Mouse (Mus musculus) left cerebral cortex, postnatal 4 days (tissue): Measurements from ENCODE around the gene Adra2b. TPM values are rescaled to one million over a fixed set of nuclear protein-coding genes. Genes with fewer than 3 reads are reported as not detected.

ENCODE experiments used
- DNase-seq: peaks from one replicate; pipeline ENCODE4 v3.0.0-alpha.2; 2022
- intact Hi-C: fragments of 180-260 bp; cut with DNase I; formaldehyde crosslinking; loops from one replicate; pipeline ENCODE4 v1.15.1; 2025
- total RNA-seq, 2 experiments: library from RNA; stranded (reverse); gene quantifications; 2 replicates each; pipeline ENCODE4 v1.2.3; 2021

The Adra2b gene
- total RNA-seq, result under 1 TPM; 0.12 to 0.28 TPM

DNA sequence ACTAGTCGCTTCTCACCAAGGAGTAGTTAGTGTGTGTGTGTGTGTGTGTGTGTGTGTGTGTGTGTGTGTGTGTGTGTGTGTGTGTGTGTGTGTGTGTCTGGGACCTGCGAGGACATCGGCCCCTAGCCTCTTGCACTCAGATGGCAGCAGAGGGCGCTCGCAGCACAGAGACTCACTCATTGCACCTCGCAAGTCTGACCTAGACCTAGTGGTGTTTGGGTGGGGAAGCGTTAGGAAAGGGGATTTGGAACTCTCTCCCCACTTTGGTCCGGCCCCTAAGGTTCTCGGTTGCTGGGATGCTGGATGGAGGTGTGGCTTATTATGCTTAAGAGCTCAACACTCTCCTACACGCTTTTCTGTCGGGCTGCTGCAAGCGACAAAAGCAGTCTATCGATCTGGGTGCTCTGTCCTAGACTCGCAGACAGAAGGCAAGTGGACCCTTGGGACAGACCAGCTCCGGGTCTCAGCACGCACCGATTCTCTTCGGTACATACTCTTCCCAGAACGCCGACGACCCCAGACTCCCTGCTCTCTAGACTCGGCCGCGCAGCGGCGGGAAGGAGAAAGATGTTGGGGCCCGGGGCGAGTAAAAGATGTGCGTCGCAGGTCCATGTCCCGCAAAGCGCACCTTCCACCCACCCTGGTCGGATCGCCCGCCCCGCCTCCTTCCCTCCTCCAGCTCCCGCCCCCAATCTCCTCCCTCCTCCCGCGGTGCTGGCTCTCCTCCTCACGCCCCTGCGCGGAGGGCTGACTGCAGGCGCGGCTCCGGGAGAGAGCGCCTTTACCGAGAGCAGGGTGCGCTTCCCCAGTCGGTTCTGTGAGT, at the start of gene Adra2b:
TSS of gene Adra2b (plus strand) at position 750 of the 823 bp plus-strand sequence.
- intact Hi-C loops, result loop anchor here (2.0 to 5.0 kb wide), 2 partner anchors 68 to 195 kb away; no protein-coding TSS in a partner anchor
- DNase-seq, result peak; percentile 91

DNA sequence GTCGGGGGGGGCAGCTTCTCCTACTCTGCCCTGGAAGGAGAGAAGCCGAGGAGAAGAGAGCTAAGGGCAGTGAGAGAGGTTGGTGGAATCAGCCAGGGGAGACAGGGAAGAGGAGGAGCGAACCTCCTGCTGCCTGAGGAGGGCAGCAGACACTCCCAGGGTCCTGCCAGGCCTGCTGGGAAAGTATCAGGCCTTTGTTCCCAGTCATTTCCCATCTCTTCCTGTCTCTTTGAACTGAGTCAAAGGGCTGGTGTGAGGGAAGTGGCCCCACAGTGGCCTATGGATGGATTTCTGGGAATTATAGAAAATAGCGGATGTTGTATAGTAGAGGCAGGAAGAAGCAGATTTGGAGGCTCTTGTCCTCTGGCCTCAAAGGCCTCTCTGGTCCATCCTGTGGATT, 49.1 kb upstream of the Adra2b start:
- intact Hi-C loops, result no loop called here
- no peak for DNase-seq

DNA sequence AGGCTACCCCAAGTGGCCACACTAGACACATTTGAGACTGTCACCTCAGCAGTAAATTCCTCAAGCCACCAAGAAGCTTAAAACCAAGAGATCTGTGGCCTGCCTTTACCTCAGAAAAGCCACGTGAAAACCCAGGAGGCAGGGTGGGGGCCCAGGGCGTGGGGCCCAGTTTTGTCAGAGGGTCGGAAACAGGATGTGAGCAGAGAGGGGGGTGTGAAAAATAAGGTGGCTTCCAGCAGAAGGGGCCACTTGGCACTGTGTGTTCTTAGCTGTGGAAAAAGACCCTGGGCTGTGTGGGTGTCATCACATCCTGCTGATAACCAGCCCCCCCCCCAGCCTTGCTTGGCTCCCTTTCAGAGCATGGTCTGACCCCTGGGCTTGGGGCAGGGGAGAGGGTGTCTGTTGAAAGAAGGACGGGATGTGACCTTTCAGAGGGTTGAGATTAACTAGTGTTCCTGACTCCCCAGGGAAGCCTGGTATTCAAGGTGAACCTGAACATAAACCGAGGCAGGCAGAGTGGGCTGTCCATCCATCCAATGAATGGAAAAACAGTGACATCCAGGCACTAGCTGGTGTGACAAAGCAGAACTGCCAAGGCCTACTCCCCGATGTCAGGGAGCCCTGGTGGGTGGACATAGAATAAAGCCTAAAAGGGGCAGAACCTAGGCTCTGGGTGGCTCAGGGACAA, 48.4 kb upstream of the Adra2b start:
- intact Hi-C loops, result no loop called here
- DNase-seq, result no peak

DNA sequence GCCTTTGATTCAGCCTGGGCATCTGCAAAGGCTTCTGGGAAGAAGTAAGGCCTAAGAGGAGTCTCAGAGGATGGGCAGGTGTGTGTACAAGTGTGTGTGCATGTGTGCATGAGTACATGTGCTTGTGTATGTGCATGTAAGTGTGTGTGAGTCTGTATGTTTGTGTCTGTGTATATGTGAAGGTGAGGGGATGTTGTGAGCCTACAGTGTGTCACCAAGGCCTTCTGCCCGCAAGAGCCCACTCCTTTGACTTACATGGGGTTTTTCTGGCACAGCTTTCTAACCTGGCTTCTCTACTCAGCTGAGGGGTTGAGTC, 47.9 kb upstream of the Adra2b start:
- intact Hi-C loops, result no loop called here

DNA sequence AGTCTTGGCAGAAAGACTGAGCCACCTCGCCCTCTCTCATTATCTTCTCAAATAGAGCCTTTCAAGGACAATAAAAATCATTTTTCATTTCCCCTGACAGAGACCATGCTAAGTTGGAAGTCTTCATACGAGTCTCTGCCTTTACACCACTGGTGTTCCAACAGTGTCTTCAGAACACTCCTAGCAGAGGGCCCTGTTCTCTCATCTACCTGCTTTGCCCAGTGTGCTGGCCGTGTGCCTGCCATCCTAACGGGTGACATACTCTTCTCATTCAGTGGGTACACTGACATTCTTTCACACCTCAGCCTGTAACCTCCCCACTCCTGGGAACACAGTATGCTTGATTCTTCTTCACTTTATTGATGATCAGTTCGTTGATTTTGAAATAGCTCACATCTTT, 46.6 kb upstream of the Adra2b start:
- no peak for DNase-seq
- intact Hi-C loops, result no loop called here

More for the DNA sequence above, 47.9 kb upstream of the Adra2b start:
- DNase-seq, result no peak

DNA sequence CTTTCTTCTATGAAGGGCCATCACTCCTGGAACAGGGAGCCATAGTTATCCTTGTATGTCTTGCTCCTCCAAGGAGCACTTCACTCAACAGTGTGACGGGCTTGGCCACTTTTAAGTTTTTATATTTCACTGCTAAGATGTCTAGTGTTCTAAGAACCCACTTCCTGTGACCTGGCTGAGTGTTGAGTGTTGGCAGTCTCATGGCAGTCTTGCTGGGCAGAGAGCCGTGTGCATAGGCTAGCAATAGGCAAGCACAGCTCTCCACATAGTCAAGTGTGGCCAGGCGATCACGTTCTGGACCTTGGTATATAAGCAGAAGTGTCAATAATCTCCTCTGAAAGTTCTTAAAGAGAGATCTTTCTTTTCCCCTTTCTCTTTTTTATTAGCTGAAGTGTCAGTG, 44.9 kb upstream of the Adra2b start:
- DNase-seq, result no peak
- intact Hi-C loops, result no loop called here

DNA sequence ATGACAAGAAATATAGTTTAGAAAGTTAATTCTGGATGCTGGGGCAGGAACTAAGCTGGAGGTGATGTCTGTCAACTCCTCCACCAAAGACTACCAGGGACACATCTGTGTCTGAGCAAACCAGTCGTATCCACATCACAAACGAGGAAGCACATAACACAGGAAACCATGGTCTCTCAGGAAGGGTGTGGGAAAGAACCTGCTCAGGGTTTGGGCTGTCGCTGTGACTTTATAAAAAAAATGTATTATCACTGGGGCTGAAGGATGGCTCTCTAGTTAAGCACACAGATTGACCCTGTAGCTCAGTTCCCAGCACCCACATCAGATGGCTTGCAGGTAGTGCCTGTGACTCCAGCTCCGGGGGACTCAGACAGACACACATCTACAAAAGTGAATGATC, 43.9 kb upstream of the Adra2b start:
- no peak for DNase-seq
- intact Hi-C loops, result no loop called here

DNA sequence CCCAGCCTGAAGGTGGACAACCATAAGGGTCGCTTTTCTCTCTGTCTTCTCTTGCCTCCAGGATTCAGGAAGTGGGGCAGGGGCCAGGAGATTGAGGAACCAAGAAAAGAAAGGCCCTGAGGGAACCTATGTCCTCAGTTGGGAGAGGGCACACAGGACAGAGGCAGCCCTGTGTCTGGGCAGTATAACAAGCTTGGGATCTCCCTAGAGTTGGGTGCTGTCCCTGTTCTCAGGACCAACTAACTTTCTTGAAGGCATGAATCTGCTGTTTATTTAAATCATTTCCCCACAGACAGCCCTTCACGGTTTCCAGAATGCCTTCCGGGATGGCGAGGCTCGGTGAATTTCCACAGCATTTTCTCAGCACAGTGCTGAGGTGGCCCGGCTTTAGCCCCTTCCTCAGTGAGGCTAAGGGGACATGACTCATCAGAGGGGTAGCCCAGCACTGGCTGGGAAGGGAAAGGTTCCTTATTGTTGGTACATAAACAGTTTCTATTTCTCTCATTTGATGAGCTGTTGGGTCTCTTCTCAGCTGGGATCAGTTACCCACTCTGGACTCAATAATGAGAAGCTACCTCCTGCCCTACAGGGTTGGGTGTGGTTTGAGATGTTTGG, 40.2 kb upstream of the Adra2b start:
- DNase-seq, result no peak
- intact Hi-C loops, result no loop called here

DNA sequence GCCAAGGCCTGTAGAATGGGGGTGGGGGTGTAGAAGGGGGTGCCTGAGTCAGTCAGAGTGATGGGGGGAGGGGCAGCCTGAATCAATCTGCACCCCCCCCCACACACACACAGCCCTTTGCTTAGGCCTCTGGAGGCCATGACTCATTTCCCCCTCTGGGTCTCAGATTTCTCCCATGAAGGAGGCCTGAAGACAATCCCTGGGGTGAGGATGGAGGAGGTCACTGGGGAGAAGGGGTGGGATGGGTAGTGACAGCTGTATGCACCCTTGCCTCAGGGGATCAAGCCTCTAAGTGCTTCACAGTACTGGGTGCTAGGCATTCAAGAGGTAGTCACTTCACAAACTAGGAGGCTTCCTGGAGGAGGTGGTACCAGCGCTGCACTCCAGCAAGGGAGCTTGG, 39.3 kb upstream of the Adra2b start:
- intact Hi-C loops, result no loop called here
- DNase-seq, result no peak

DNA sequence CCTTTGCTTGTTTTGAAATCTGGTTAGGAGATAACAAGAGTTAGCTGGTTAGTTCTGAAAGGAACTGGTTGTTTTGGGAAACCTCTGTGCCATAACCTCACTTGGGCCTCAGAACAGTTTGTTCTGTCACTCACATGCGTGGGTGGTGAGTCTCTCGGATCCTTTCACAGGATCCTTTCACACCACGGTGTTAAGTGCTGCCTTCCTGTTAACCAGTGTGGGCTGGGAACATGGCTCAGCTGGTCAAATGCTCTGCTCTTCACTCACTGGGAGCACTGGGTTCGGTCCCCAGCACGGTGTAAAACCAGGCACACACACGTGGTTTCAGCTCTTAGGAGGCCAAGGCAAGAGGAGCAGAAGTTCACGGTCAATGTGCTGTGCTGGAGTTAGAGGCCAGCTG, 38.6 kb upstream of the Adra2b start:
- DNase-seq, result no peak
- intact Hi-C loops, result no loop called here

DNA sequence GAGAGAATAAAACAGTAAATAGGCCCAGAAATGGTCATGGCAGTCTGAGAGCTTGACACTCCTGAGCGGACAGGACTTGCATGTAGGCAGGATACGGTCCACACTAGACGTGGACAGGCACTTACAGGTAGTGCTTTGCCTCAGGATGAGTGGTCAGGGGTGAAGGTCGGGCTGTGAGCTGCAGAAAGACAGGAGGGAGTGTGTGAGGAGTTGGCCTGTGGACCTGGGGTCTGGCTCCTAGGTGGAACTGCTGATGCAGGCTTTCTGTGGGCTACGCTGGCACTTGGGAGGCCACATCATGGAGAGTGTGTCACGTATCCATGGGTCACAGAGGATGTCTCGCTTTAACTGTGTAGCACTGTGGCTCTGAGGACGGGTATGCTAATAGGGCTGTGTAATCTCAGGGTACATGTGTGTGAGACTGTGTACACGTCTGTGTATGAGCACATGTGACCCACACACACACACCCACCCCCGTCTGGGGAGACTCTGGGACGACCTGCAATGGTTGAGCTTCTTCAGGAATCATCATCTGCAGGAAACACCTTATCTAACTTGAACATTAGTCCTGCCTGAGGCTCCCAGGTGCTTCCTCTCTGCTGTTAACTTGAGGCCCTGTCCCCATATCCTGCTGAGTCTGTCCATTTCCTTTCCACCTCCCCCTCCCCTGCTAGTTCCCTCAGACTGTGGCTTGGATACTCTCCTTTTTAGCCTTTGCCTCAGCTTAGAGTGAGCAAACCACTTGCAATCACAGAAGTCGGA, 34.7 kb upstream of the Adra2b start:
- no peak for DNase-seq
- intact Hi-C loops, result no loop called here

DNA sequence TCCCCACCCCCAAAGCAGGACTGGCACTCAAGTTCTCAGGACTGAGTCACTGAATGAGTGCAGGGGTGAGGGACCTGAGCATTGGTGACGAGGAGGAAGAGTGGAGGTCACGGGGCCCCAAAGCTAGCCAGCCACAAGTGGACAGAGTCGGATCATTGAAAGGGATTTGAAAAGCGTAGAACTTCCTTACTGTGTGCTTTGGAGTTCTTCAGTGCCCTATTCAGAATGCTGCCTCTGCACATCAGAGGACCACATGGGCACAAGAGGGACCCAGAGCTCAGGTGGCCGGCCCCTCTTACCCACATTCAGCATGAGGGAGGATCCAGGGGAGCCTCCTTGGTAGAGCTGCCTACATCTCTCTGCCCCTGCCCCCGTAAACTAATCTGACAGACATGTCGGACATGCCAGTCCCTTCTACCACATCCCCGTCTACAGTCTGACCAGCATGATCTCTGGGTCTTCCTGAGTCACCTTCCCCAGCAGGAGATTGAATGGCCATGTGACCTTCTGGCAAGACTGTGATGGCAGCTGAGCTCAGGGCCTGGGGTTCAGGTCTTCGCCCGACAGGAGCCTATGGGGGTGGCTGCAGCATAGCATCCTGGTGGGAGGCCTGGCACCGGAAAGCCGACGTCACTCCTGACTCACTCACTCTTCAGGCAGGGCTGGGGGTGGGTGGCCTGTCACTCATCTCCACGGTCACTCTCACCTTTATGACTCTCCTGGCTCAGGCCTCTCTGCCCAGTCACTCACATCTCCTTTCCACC, 30.0 kb upstream of the Adra2b start:
- intact Hi-C loops, result no loop called here
- no peak for DNase-seq

DNA sequence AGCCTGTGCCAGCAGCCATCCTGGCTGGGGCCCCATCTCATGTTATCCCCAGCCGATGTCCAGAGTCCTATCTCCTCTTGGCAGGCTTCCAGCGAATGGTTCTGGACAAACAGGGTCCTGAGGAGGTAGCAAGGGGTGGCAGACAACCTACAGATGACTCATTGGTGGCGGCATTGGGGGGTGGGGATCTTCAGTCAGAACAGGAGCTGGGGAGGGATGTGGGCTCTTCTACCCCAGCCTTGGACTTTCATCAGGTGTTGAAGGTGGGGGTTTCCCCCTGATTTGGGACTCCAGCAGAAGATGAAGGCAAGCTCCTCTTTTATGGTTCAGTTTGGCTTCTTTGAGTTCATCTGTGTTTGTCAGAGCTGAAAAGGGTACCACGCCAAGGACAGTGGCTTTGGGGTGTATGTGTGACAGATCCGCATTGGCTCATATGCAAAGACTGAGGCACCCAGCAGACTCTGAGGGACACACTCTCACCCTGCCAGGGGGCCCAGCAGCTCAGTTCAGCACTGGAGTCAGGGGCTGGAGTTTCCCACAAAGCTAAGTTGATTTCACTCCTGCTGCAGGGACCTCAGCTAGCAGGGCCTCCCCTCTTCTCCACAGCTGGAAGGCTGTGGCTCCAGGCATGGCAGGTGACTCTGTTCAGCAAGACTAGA, 28.9 kb upstream of the Adra2b start:
- intact Hi-C loops, result no loop called here
- DNase-seq, result no peak

DNA sequence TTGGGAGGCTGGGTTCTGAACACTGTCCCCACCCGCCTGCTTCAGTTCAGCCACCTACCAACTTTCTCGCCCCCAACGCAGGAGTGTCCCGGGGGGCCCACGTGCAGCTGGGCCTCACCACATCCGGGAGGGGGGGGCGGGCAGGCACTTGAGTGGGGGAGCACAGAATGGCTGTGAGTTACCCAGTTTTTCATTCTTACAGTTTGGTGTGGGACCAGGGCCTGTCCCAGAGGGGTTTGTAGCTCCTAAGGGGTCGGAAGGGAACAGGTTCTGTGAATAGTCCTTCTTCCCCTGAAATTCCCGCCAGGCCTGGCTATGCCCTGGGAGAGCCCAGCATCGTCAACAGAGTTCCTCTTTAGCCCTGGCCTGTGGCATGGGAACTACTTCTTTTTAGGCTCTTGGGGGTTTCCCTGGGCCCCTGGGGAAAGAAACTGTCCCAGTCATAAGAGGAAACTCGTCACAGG, 27.9 kb upstream of the Adra2b start:
- intact Hi-C loops, result no loop called here

DNA sequence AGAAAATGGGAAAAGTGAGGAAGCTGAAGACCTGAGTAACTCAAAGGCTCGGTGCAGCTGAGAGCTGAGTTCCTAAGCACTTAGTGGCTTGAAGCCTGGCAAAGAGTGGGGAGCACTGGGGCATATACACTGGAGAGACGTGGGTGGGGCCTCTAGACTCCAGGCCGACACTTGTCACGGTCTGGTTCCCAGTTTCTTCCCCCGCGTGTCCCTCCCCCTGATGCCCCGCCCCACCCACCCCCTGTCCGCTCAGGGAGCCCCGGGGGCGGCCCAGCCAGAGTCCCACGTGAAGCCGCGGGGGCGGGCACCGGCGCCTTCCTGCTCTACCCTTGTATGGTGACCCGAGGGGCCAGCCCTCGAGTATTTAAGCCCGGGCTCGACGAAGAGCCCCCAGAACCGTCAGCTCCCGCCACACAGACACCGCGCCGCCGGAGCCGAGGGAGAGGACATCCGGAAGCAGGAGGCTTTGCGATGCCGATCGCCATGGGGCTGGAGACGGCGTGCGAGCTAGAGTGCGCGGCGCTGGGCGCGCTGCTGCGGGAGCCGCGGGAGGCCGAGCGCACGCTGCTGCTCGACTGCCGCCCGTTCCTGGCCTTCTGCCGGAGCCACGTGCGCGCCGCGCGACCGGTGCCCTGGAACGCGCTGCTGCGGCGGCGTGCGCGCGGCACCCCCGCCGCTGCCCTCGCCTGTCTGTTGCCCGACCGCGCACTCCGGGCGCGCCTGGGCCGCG, 27.1 kb upstream of the Adra2b start, which contains the start of gene Dusp2:
TSS of gene Dusp2 (plus strand) at position 393 of the 730 bp plus-strand sequence.
- intact Hi-C loops, result no loop called here
- peak; percentile 40 for DNase-seq

More for the DNA sequence above, 27.9 kb upstream of the Adra2b start:
- DNase-seq, result no peak

DNA sequence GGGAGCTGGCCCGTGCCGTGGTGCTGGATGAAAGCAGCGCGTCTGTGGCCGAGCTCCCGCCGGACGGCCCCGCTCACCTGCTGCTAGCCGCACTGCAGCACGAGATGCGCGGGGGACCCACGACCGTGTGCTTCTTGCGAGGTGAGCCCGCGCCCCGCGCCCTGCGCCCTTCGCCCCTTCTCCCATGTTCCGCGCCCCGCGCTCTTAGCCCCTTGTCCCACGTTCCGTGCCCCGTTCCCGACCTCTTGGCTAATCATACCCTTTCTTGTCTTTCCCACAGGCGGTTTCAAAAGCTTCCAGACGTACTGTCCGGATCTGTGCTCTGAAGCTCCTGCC, 26.5 kb upstream of the Adra2b start:
- intact Hi-C loops, result no loop called here
- no peak for DNase-seq

DNA sequence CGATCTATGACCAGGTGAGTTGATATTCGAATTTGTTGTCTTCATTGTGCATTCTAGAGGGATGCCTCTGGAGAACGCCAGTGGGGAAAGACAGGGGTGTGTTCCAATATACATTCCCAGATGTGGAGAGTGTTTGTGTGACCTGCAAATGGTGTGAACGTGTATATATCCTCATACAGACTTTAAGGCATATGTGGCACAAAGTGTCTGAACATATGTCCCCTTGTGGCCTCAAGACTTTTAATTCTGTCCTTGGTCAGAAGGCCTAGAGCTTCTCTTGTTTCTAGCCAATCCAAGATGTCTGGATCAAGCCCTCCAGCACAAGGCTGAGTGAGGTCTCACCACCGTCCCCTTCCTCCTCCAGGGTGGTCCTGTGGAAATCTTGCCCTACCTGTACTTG, 26.1 kb upstream of the Adra2b start:
- no peak for DNase-seq

DNA sequence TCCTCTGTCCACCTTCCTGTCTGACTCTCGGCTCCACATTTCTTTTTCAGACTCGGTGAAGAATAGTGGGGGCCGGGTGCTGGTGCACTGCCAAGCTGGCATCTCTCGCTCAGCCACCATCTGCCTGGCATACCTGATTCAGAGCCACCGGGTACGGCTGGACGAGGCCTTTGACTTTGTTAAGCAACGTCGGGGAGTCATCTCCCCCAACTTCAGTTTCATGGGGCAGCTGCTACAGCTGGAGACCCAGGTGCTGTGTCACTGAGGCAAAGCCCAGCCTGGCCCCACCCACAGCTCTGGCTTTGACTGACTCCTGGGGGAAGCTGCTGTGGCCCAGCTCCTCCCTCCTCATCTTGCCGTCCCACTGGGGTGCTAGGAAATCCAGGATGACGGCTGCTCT, 25.5 kb upstream of the Adra2b start:
- intact Hi-C loops, result no loop called here
- DNase-seq, result peak; percentile 51

More for the DNA sequence above, 26.1 kb upstream of the Adra2b start:
- intact Hi-C loops, result no loop called here

DNA sequence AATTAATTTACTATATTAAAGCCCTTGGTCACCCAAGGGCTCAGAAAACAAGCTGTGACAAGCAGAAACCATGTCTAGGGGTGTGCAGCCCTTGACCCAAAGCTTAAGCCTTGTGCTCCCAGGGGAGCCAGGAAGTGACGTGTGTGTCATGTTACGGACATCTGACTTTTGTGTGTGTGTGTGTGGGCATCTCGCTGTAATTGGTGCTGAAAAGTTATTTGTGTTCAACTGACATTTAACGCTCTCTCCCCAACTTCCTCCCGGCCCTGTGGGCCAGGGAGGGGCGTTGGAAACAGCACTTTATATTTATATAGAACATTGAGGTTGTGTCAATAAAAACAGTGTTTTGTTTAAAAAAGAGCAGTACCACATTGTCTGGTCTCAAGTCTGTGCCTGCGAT, 25.0 kb upstream of the Adra2b start:
- no peak for DNase-seq
- intact Hi-C loops, result no loop called here
